Mouse (Mus musculus) midbrain, embryonic 12.5 days (tissue): ENCODE measurements at regions not wholly inside any gene's neighbourhood (a gene's known extent, or its start where the extent isn't known, plus 50 kb on each side); places are given as distances from the start of the nearest gene placed in this dataset.

Experiments
- ATAC-seq: fragments of 200-750 bp; cut with Nextera tagmentation; 2 replicates; pipeline ENCODE4 v1.8.0; 2017; ENCODE audit warnings: low read depth, moderate TSS enrichment, moderate library complexity; ENCODE audit not compliant: low FRiP score
- H3K27ac ChIP-seq: fragments of 300-500 bp; sonication (generic); replicated peaks from 2 replicates; pipeline ENCODE4 v1.5.1; 2016; ENCODE audit warnings: mild to moderate bottlenecking
- H3K27me3 ChIP-seq: fragments of 300-500 bp; sonication (generic); 2 replicates; pipeline ENCODE4 v1.6.1; 2016; ENCODE audit warnings: mild to moderate bottlenecking
- H3K36me3 ChIP-seq: fragments of 300-500 bp; sonication (generic); 2 replicates; pipeline ENCODE4 v1.6.1; 2016
- H3K4me1 ChIP-seq: fragments of 300-500 bp; sonication (generic); 2 replicates; pipeline ENCODE4 v1.6.1; 2016
- H3K4me2 ChIP-seq: fragments of 300-500 bp; sonication (generic); replicated peaks from 2 replicates; pipeline ENCODE4 v1.6.1; 2016; ENCODE audit warnings: mild to moderate bottlenecking, moderate library complexity
- H3K4me3 ChIP-seq: fragments of 300-500 bp; sonication (generic); 2 replicates; pipeline ENCODE4 v1.5.1; 2016; ENCODE audit warnings: mild to moderate bottlenecking
- H3K9ac ChIP-seq: fragments of 300-500 bp; sonication (generic); replicated peaks from 2 replicates; pipeline ENCODE4 v1.6.1; 2016; ENCODE audit warnings: mild to moderate bottlenecking, moderate library complexity
- H3K9me3 ChIP-seq: fragments of 300-500 bp; sonication (generic); 2 replicates; pipeline ENCODE4 v1.6.1; 2016; ENCODE audit warnings: mild to moderate bottlenecking
- WGBS: fragments of 180-500 bp; shearing (Covaris S2); methylation state at CpG from one replicate; pipeline ENCODE4 v1.1.7; 2016; 5-methylcytosine and 5-hydroxymethylcytosine counted together

DNA sequence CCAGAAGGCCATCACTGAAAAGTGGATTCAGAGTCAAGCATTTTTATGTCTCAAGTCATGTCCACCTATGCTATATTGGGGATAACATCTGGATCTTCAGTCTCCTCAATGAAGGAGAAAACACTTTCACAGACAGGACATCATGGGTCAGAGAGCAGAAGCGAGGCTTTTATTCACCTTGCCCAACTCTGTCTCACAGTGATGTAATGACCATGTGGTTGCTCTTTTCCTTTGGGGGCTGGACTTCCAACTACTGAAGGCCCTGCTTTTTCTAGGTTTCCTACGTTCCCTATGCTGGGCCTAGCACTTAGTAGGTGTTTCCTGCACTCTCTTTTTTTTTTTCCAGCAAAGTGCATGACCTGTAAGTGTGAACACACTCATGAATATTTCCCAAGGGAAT lies 130.4 kb downstream of the 4933412E24Rik start:
- Histone ChIP-seq H3K4me1 (no peaks in the 10 kb centered on the region), H3K27me3 (no peaks in the 10 kb centered on the region), H3K36me3 (no peaks in the 10 kb centered on the region), H3K9ac (no peak overlapping the region), H3K4me3 (no peak overlapping the region), H3K4me2 (no peak overlapping the region), H3K27ac (no peak overlapping the region), H3K9me3 (no peaks in the 10 kb centered on the region)
- ATAC-seq: no peak
- 84% methylated on average over 2 of the region's 2 CpGs for WGBS

DNA sequence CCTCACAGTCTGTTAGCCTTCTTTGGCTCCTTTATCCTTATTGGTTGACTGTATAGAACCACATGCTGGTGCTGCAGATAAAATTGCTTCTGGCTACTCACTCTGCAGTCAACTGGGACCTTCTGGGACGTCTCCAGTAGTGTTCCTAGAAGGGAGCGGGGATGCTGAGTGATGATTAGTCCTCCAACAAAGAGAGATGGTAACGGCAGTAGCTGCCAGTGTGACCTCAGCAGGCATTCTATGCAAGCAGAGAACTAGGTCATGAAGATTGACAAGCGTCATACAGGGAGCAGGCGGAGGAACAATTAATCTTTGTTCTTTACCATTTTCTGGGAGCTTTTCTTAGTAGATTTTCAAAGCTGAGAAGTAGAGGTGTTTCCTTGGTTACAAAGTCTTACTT lies 134.0 kb downstream of the 4933412E24Rik start:
- no peak overlapping the region for H3K27ac ChIP-seq
- 71% methylated on average over 5 of the region's 5 CpGs for WGBS
- H3K9me3 ChIP-seq: no peaks in the 10 kb centered on the region
- no peak overlapping the region for H3K9ac ChIP-seq
- H3K4me2 ChIP-seq: no peak overlapping the region
- H3K4me1 ChIP-seq: no peaks in the 10 kb centered on the region
- ATAC-seq: no peak
- no peak overlapping the region for H3K4me3 ChIP-seq
- no peaks in the 10 kb centered on the region for H3K36me3 ChIP-seq
- H3K27me3 ChIP-seq: no peaks in the 10 kb centered on the region

DNA sequence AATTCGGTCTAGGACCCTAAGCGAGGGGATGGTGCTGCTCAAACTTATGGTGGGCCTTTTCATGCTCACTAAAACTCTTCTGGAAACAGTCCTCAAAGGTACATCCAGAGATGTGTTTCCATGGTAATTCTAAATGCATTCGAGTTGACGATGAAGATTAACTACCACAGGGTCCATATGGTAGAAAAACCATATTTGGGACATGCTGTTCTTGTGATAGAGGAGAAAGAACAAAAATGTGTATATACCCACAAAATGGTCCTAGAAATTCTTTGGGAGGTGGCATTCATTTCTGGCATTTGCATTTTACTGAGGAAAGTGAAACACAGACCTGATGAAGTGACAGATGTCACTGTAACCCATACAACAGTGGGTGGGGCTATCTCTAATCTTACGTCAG lies 136.0 kb downstream of the 4933412E24Rik start:
- Histone ChIP-seq H3K9me3 (no peaks in the 10 kb centered on the region), H3K27ac (no peak overlapping the region), H3K36me3 (no peaks in the 10 kb centered on the region), H3K27me3 (no peaks in the 10 kb centered on the region), H3K4me2 (no peak overlapping the region), H3K9ac (no peak overlapping the region), H3K4me1 (no peaks in the 10 kb centered on the region), H3K4me3 (no peak overlapping the region)
- WGBS: 89% methylated on average over 5 of the region's 5 CpGs
- no peak for ATAC-seq

DNA sequence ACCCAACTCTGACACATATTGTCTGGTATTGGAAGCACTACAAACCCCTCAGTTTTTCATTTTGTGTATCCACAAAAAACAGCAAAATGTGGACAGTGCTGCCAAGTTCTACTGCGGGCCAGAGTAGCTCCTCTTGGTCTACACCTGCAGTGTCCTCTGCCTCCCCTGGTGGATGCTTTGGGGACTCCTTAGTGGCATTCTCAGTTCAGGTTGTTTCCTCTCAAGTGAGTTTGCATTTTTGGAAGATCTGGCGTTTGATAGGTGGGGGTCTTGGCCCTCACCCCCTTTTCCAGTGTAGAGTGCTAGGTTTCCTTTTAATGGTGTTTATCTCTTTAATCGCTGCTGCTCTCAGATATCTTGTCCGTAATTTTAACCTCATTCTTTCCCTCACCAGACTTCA lies 137.1 kb downstream of the 4933412E24Rik start:
- no peak for ATAC-seq
- no peaks in the 10 kb centered on the region for H3K4me1 ChIP-seq
- H3K4me3 ChIP-seq: no peak overlapping the region
- no peaks in the 10 kb centered on the region for H3K9me3 ChIP-seq
- WGBS: 89% methylated on average over 4 of the region's 4 CpGs
- H3K27ac ChIP-seq: no peak overlapping the region
- no peak overlapping the region for H3K9ac ChIP-seq
- no peak overlapping the region for H3K4me2 ChIP-seq
- no peaks in the 10 kb centered on the region for H3K36me3 ChIP-seq
- no peaks in the 10 kb centered on the region for H3K27me3 ChIP-seq

DNA sequence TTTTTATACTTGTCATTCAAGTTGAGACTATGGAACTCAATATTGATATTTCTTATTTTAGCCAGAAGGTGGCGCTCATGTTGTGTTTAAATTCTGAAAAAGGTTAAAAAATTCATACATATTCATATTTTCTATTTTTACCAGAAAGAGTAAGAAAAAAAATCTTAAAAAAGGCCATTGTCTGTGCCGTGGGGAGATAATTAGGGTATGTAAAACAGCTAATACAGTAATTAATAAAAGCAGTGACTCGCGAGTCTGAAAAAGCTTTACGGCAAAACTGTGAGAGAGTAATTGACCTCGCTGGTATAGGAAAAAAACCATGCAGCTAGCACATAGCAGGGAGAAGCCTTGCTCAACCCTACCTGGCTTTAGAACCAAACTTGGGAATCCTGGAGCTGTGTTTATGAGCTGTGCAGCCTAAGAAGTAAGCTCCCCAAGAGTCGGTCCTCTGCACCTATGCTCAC lies 140.1 kb downstream of the 4933412E24Rik start:
- no peaks in the 10 kb centered on the region for H3K9me3 ChIP-seq
- no peak overlapping the region for H3K4me3 ChIP-seq
- no peaks in the 10 kb centered on the region for H3K36me3 ChIP-seq
- no peaks in the 10 kb centered on the region for H3K4me1 ChIP-seq
- 76% methylated on average over 7 of the region's 7 CpGs for WGBS
- no peak overlapping the region for H3K4me2 ChIP-seq
- H3K27ac ChIP-seq: no peak overlapping the region
- H3K27me3 ChIP-seq: no peaks in the 10 kb centered on the region
- no peak for ATAC-seq
- no peak overlapping the region for H3K9ac ChIP-seq

DNA sequence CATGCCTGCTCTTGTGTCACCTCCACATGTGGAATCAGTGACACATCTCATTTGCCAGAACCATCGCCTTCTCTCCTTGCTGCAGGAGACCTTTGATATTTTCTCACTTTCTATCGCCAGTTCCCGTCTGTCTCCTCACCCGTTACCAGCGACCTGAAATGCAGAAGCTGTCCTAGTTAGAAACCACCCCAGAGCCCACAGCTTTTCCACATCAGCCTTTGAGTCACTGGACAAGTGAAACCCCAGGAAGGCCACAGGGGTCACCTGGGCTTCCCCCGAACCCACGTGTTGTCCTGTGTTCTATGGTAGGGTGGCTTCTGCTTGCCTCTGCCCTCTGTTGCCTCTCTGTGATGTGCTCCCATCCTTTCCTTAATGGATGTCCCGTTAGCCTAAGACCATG lies 149.7 kb downstream of the 4933412E24Rik start:
- WGBS: 90% methylated on average over 8 of the region's 8 CpGs
- no peak for ATAC-seq

DNA sequence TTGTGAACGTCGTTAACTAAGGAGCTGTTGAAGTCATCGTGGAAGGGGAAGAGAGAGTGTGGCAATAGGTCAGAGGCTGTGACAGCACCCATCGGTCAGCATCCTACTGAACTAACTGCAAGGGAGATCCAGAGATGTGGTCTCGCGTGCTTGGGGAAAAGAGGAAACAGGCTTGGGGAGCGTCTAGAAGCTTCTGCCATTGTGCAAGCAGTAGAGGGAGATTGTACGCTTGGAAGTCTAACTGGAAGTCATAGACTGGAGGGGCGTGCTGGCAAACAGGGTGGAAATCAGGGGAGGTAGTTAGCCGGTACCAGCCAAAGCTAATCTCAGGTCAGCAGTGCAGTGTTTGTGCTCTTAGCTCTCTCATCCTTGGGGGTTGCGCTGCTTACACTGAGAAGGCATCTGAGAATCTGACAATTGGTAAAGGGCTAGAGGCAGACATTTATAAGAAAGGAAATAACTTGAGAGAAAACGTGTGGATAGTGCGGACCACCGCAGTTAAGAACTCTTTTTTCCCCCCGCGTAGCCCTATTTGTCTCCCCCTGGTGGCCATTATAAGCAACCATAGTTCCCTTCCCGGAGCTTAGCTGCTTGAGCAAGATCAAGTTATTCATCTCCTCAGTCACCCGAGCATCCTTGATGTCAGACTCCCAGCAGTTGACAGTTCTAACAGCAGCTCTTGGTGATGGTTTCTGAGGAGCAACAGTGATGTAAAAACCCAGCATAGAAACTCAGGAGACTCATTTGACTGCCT lies 151.5 kb downstream of the 4933412E24Rik start:
- H3K4me2 ChIP-seq: peak overlapping the region; percentile 19; the same call in 1 of the 2 replicates
- no peak overlapping the region for H3K4me3 ChIP-seq
- H3K9ac ChIP-seq: no peak overlapping the region
- 54% methylated on average over 18 of the region's 18 CpGs for WGBS
- no peaks in the 10 kb centered on the region for H3K9me3 ChIP-seq
- no peak for ATAC-seq
- no peak overlapping the region for H3K27ac ChIP-seq
- no peaks in the 10 kb centered on the region for H3K27me3 ChIP-seq
- H3K4me1 ChIP-seq: no peaks in the 10 kb centered on the region
- no peaks in the 10 kb centered on the region for H3K36me3 ChIP-seq

More for the DNA sequence above, 149.7 kb downstream of the 4933412E24Rik start:
- Histone ChIP-seq H3K4me3 (no peak overlapping the region), H3K27me3 (no peaks in the 10 kb centered on the region), H3K4me2 (no peak overlapping the region), H3K9me3 (no peaks in the 10 kb centered on the region), H3K36me3 (no peaks in the 10 kb centered on the region), H3K27ac (no peak overlapping the region), H3K9ac (no peak overlapping the region), H3K4me1 (no peaks in the 10 kb centered on the region)

DNA sequence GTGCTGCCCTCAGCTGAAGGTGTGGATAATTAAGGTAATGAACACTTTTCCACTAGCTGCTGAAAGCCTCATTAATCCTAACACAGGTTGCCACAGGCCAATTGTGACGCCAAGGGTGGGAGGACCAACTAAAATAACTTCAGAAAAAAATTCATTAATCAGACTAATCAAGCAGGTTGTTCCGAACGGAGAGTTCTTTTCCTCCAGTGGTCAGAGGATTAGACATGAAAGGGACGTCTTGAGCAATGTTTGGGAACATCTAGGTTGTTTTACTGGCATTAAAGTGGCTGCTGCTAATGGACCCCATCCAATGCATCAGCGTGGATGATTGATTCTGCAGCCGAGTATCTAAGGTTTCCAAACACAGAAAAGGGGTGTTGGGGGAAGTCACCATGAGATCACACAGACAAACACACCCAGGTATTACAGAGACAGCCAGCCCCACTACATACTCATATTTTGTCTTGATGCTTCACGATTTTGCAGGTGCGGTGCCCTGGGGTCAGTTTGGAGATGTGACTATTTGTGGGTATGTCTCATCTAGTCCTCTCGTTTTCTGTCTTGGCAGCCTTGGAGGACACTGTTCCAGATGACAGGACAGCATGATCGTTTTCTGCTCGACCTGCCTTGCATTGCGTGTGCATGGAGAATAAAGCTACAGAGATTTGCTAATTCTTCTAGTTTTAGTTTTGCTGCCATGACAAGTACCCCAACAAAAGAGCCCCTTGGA lies 164.0 kb downstream of the 4933412E24Rik start:
- no peak for ATAC-seq
- H3K9ac ChIP-seq: no peak overlapping the region
- H3K27me3 ChIP-seq: no peaks in the 10 kb centered on the region
- no peaks in the 10 kb centered on the region for H3K4me1 ChIP-seq
- no peak overlapping the region for H3K4me2 ChIP-seq
- H3K4me3 ChIP-seq: no peak overlapping the region
- H3K36me3 ChIP-seq: no peaks in the 10 kb centered on the region
- H3K9me3 ChIP-seq: no peaks in the 10 kb centered on the region
- 75% methylated on average over 12 of the region's 12 CpGs for WGBS
- no peak overlapping the region for H3K27ac ChIP-seq

DNA sequence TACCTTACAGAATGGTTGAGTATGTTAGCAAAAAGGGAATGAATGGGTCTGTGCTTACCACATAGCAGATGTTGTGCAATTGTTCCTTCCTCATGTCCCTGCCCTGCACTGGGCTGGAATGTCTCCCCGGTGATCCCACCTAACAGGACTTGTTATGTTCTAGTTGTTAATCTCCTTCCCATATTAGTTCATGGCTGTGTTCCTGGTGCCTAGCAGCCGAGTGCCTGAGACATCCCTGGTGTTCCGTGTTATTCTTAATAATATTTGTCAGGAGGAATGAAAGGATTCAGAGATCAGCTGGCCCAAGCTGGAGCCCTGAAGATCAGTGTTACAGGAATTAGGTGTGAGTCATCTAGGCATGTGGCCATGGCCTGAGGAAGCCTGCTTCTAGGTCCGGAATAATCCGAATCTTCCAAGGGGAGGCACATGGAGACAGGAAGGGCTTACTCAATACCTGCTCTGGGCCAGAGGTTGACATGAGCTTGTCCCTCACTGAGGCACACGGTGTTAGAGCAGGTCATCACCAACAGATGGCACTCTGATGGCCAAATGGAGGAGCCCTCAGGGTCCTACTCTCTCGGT lies 171.2 kb downstream of the 4933412E24Rik start:
- Histone ChIP-seq H3K36me3 (no peaks in the 10 kb centered on the region), H3K4me3 (no peak overlapping the region), H3K27ac (no peak overlapping the region), H3K4me2 (no peak overlapping the region), H3K4me1 (no peaks in the 10 kb centered on the region), H3K9me3 (no peaks in the 10 kb centered on the region), H3K27me3 (no peaks in the 10 kb centered on the region), H3K9ac (no peak overlapping the region)
- ATAC-seq: no peak
- 75% methylated on average over 7 of the region's 7 CpGs for WGBS

DNA sequence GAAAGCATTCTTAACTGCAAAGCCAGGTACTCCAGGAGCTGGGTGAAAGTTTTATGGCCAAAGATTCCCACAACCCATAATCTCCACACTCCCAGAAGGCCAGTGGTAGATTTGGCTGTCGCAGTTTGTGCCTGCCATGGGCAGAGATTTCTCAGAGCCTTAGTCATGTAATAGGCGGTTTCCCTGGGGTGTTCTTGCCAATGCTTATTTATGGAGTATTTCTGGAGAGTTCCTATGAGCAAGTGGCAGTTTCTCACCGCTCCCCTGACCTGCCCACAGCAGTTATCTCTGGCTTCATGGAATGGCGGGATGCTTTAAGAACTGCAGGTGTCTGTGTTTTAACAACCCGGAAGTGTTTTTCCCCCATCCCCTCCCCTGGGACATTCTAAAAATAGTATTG lies 179.8 kb downstream of the 4933412E24Rik start:
- Histone ChIP-seq H3K4me2 (no peak overlapping the region), H3K4me3 (no peak overlapping the region), H3K27ac (no peak overlapping the region), H3K9me3 (no peaks in the 10 kb centered on the region), H3K27me3 (no peaks in the 10 kb centered on the region), H3K9ac (no peak overlapping the region), H3K4me1 (no peaks in the 10 kb centered on the region), H3K36me3 (no peaks in the 10 kb centered on the region)
- 91% methylated on average over 5 of the region's 5 CpGs for WGBS
- no peak for ATAC-seq

DNA sequence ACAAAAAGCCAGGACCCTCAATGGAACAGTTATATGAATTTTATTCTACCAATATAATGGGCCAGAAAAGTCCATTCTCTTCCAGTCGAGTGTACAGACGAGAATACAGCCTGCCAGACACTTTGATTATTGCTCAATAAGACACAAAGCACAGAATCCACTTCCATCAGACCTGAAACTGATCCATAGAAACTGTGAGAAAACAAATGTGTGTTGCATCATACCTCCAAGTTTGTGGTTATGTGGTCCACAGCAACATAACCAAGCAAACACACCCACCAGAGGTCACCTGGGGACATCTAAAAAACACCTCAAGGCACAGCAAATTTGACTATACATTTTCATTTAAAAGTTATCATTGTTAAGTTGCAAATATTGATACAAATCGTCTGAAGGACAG lies 183.2 kb downstream of the 4933412E24Rik start:
- Histone ChIP-seq H3K4me3 (no peak overlapping the region), H3K27ac (no peak overlapping the region), H3K27me3 (no peaks in the 10 kb centered on the region), H3K4me1 (peaks cover 2% of the 10 kb centered on the region; the same call in 1 of the 2 replicates), H3K36me3 (no peaks in the 10 kb centered on the region), H3K9ac (no peak overlapping the region), H3K4me2 (no peak overlapping the region), H3K9me3 (no peaks in the 10 kb centered on the region)
- no peak for ATAC-seq
- 82% methylated on average over 3 of the region's 3 CpGs for WGBS

DNA sequence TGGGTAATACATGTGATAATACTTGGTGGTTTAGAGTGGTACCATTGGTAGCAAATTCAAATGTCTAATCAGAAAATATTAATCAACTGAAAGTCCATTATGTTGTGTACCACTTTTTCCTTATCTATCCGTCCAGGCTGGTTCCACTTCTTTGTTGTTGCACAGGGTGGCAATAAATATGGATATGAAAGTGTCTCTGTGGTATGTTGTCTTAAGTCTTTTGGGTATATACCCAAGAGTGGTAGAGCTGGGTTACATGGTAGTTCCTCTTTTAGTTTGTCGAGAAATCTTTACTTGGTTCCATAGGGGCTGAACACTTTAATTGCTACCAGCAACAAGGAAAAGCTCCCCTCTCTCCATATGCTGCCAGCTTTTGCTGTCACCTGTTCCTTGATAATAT lies 184.9 kb downstream of the 4933412E24Rik start:
- no peak overlapping the region for H3K9ac ChIP-seq
- no peaks in the 10 kb centered on the region for H3K27me3 ChIP-seq
- H3K4me3 ChIP-seq: no peak overlapping the region
- 90% methylated on average over 2 of the region's 2 CpGs for WGBS
- no peak overlapping the region for H3K27ac ChIP-seq
- H3K36me3 ChIP-seq: no peaks in the 10 kb centered on the region
- H3K4me2 ChIP-seq: no peak overlapping the region
- peaks cover 3% of the 10 kb centered on the region; the same call in 1 of the 2 replicates for H3K4me1 ChIP-seq
- ATAC-seq: no peak
- no peaks in the 10 kb centered on the region for H3K9me3 ChIP-seq
